Mouse (Mus musculus): ENCODE measurements around the gene Ajm1.
A peak's percentile ranks its signal among the peaks of the same experiment; 100 is the strongest.

GRCm38 (mm10) chr2:25546811-25547491, 34.6 kb downstream of the Ajm1 start, which contains the start of gene Traf2:
- peak; percentile 40 for TF ChIP-seq POLR2A (IDR thresholded peaks at IDR 0.05; ENCODE audit: insufficient read depth, low read depth, low read length)
- TF ChIP-seq CTCF (IDR thresholded peaks at IDR 0.05; ENCODE audit: insufficient read depth, low read depth, low read length), result no peak
